Comparison of ENCODE assay signal across 8 mouse cellular contexts in the genomic region with DNA sequence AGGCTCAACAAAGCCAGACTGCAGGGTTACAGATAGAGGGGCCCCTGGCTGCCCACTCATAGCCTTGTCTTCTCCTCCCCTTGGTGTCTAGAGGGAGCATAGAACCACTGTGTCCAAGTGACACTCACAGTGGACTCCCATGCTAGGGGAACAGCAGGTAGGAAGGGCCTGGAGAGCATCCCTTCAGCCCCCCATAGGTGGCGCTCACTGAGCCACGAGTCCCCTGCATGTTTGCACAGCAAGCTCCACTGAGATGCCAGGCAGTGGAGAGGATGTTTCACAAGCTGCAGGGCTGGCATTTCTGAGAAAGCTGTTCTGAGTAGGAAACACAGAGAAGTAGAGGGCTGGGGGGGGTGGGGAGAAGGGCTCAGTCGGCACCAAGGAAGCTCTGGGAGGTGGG. TPM values are rescaled to one million over a fixed set of nuclear protein-coding genes. Genes with fewer than 3 reads are reported as not detected.
DNase-seq lines count a peak whose midpoint lies in the region; ATAC-seq lines count a peak whose summit lies in the region.
"Had no signal": no experiment of that assay in that cellular context is flagged by ENCODE, and none has a peak within 500 bp of the region (broad histone marks: within the 10 kb centered on the region; RNA-seq: fewer than 3 reads in every experiment).

No protein-coding gene starts in this region.

- H3K27me3 ChIP-seq in embryonic facial prominence, embryonic 10.5 days (replicated peaks; ENCODE audit: low read depth, poor library complexity, severe bottlenecking): no peaks in the 10 kb centered on the region
- H3K27me3 ChIP-seq: lung, embryonic 15.5 days had no signal

- H3K9me3 ChIP-seq in embryonic facial prominence, embryonic 10.5 days: no peaks in the 10 kb centered on the region
- H3K9me3 ChIP-seq: lung, embryonic 15.5 days had no signal

- 16% methylated on average over 3 of the region's 3 CpGs for WGBS in embryonic facial prominence, embryonic 10.5 days

- H3K4me1 ChIP-seq in embryonic facial prominence, embryonic 10.5 days: no peaks in the 10 kb centered on the region
- H3K4me1 ChIP-seq: lung, embryonic 15.5 days had no signal

- peak; percentile 74 for ATAC-seq in CD4-positive, CD25-positive, alpha-beta regulatory T cell, adult 4 months
- ATAC-seq in hematopoietic stem cell, adult 5-6 weeks (replicated peaks in 1 of 2; ENCODE audit: insufficient read depth in 1 of 2, low FRiP score in 2 of 2, low TSS enrichment in 1 of 2, low read depth in 1 of 2, poor library complexity in 2 of 2, severe bottlenecking in 2 of 2): peak; percentile 32 to 52; a peak in 2 of 4 replicates
- peak; percentile 42; the same call in 1 of the 2 replicates for ATAC-seq in megakaryocyte-erythroid progenitor cell, adult 5-6 weeks (replicated peaks; ENCODE audit: low FRiP score, low TSS enrichment, poor library complexity, severe bottlenecking)

- no peak overlapping the region for H3K4me3 ChIP-seq in embryonic facial prominence, embryonic 10.5 days
- H3K4me3 ChIP-seq: lung, embryonic 15.5 days had no signal

- peak; percentile 52 for DNase-seq in Muller cell, postnatal 12 days (ENCODE audit: inconsistent ontology term)
- DNase-seq in embryonic facial prominence, embryonic 10.5 days (ENCODE audit: low spot score): peak; percentile 62
- DNase-seq in layer of hippocampus, postnatal 36 days: peak; percentile 58 to 67
- peak; percentile 73 to 80 for DNase-seq in spleen, adult 18-20 months

- H3K27ac ChIP-seq in embryonic facial prominence, embryonic 10.5 days (replicated peaks): no peak overlapping the region
- H3K27ac ChIP-seq: lung, embryonic 15.5 days had no signal

- H3K36me3 ChIP-seq in embryonic facial prominence, embryonic 10.5 days (replicated peaks): no peaks in the 10 kb centered on the region
- H3K36me3 ChIP-seq: lung, embryonic 15.5 days had no signal

RNA-seq across cellular contexts. Expression of gene Ap1m1, which starts 32.5 kb away (rescaled TPM):
- polyA plus RNA-seq in CD4-positive, CD25-positive, alpha-beta regulatory T cell, adult 4 months (2017; shearing (Covaris generic)): 100 to 1,000 TPM; 128 to 173 TPM
- polyA plus RNA-seq in embryonic facial prominence, embryonic 10.5 days (2016; fragmentation: Nextera tagmentation; extraction: Ambion mirVana): 139 and 144 TPM in 2 replicates
- total RNA-seq in hematopoietic stem cell, adult 5-6 weeks (2017): 70.2 and 79.2 TPM in 2 replicates
- total RNA-seq in layer of hippocampus, postnatal 36 days (2021): 10 to 100 TPM; 74.5 to 94.0 TPM
- 110 and 155 TPM in 2 replicates for total RNA-seq in megakaryocyte-erythroid progenitor cell, adult 5-6 weeks (2014; fragmentation: Nextera tagmentation)
- 63.6 and 64.8 TPM in 2 replicates for total RNA-seq in megakaryocyte-erythroid progenitor cell, adult 5-6 weeks (2017)

RNA-seq across cellular contexts. Expression of gene Gm10282, which starts 32.7 kb away (rescaled TPM):
- polyA plus RNA-seq in CD4-positive, CD25-positive, alpha-beta regulatory T cell, adult 4 months (2017; shearing (Covaris generic)): 10 to 100 TPM in 1 of 2 experiments, 1 to 10 TPM in 1; 7.1 to 12.4 TPM
- polyA plus RNA-seq in embryonic facial prominence, embryonic 10.5 days (2016; fragmentation: Nextera tagmentation; extraction: Ambion mirVana): 31.3 and 36.9 TPM in 2 replicates
- total RNA-seq in hematopoietic stem cell, adult 5-6 weeks (2017): 35.8 and 41.2 TPM in 2 replicates
- 1 to 10 TPM; 7.7 to 9.7 TPM for total RNA-seq in layer of hippocampus, postnatal 36 days (2021)
- 6.8 and 12.5 TPM in 2 replicates for total RNA-seq in megakaryocyte-erythroid progenitor cell, adult 5-6 weeks (2014; fragmentation: Nextera tagmentation)
- total RNA-seq in megakaryocyte-erythroid progenitor cell, adult 5-6 weeks (2017): 7.4 and 11.2 TPM in 2 replicates

RNA-seq across cellular contexts. Expression of gene Klf2, which starts 46.5 kb away (rescaled TPM):
- polyA plus RNA-seq in CD4-positive, CD25-positive, alpha-beta regulatory T cell, adult 4 months (2017; shearing (Covaris generic)): 10 to 100 TPM; 17.1 to 31.0 TPM
- 3.1 and 3.7 TPM in 2 replicates for polyA plus RNA-seq in embryonic facial prominence, embryonic 10.5 days (2016; fragmentation: Nextera tagmentation; extraction: Ambion mirVana)
- total RNA-seq in hematopoietic stem cell, adult 5-6 weeks (2017): 9.4 and 17.1 TPM in 2 replicates
- 10 to 100 TPM; 16.4 to 18.5 TPM for total RNA-seq in layer of hippocampus, postnatal 36 days (2021)
- 4.0 and 4.4 TPM in 2 replicates for total RNA-seq in megakaryocyte-erythroid progenitor cell, adult 5-6 weeks (2014; fragmentation: Nextera tagmentation)
- total RNA-seq in megakaryocyte-erythroid progenitor cell, adult 5-6 weeks (2017): 2.3 and 5.1 TPM in 2 replicates

RNA-seq across cellular contexts. Expression of gene Fam32a, which starts 52.8 kb away (rescaled TPM):
- polyA plus RNA-seq in CD4-positive, CD25-positive, alpha-beta regulatory T cell, adult 4 months (2017; shearing (Covaris generic)): 100 to 1,000 TPM; 102 to 130 TPM
- 77.6 and 82.4 TPM in 2 replicates for polyA plus RNA-seq in embryonic facial prominence, embryonic 10.5 days (2016; fragmentation: Nextera tagmentation; extraction: Ambion mirVana)
- total RNA-seq in hematopoietic stem cell, adult 5-6 weeks (2017): 67.6 and 81.8 TPM in 2 replicates
- total RNA-seq in layer of hippocampus, postnatal 36 days (2021): 10 to 100 TPM; 59.4 to 64.2 TPM
- 42.0 and 49.1 TPM in 2 replicates for total RNA-seq in megakaryocyte-erythroid progenitor cell, adult 5-6 weeks (2014; fragmentation: Nextera tagmentation)
- 47.2 and 58.1 TPM in 2 replicates for total RNA-seq in megakaryocyte-erythroid progenitor cell, adult 5-6 weeks (2017)

RNA-seq across cellular contexts. Expression of gene Gm11034, which starts 58.9 kb away (rescaled TPM):
- not detected for polyA plus RNA-seq in CD4-positive, CD25-positive, alpha-beta regulatory T cell, adult 4 months (2017; shearing (Covaris generic))
- not detected in 2 replicates for polyA plus RNA-seq in embryonic facial prominence, embryonic 10.5 days (2016; fragmentation: Nextera tagmentation; extraction: Ambion mirVana)
- total RNA-seq in hematopoietic stem cell, adult 5-6 weeks (2017): not detected in 2 replicates
- total RNA-seq in layer of hippocampus, postnatal 36 days (2021): not detected
- total RNA-seq in megakaryocyte-erythroid progenitor cell, adult 5-6 weeks (2014; fragmentation: Nextera tagmentation): not detected in 2 replicates
- not detected in 2 replicates for total RNA-seq in megakaryocyte-erythroid progenitor cell, adult 5-6 weeks (2017)
- polyA plus RNA-seq: lung, embryonic 15.5 days had no signal
